ENCODE assay signal across 21 mouse cellular contexts in the genomic region with DNA sequence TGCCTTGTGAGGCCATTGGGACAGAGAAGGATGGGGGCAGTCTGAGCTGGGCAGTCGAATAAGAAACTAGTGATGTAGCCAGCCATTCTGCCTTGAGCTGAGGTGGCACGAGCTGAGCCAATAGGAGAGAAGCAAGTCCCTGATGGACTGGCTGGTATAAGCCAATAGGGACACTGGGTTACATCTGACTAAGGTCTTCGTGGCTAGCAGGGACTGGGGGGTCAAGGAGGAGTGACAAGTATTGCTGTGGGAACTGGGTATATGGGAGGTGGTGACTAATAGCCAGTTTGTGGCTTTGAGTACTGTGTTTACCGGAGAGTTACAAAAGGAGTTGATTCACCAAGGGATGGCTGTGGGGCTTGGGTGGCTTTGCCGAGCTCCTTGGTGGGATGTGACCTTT. TPM values are rescaled to one million over a fixed set of nuclear protein-coding genes. Genes with fewer than 3 reads are reported as not detected.
A peak's percentile ranks its signal among the peaks of the same experiment; 100 is the strongest.
DNase-seq lines count a peak whose midpoint lies in the region; ATAC-seq and TF ChIP-seq lines count a peak whose summit lies in the region.
"Had no signal": no experiment of that assay in that cellular context is flagged by ENCODE, and none has a peak within 500 bp of the region (broad histone marks: within the 10 kb centered on the region; RNA-seq: fewer than 3 reads in every experiment).

No protein-coding gene starts in this region.

- DNase-seq in adrenal gland, adult 2 months: peak; percentile 33
- no peak for DNase-seq in adrenal gland, adult 8-10 months
- DNase-seq in 3T3-L1 (ENCODE audit: low read depth, low spot score): peak; percentile 81
- DNase-seq in natural killer cell, adult 2 months (ENCODE audit: low spot score in 2 of 2): peak; percentile 32 to 60
- no peak for DNase-seq in kidney, adult 18-20 months
- DNase-seq: B cell, adult 2 months; cerebellum, adult 9-11 months; heart, adult 11 months; heart, postnatal 36 days; kidney, adult 2 months; kidney, postnatal 25 days; spleen, adult 18-20 months; thymus, postnatal 25 days had no signal

- no peak for TF ChIP-seq CTCF in embryonic fibroblast, embryonic 13.5 days (IDR thresholded peaks at IDR 0.05; ENCODE audit: borderline replicate concordance, insufficient read depth, low read length)

- H3K27ac ChIP-seq in embryonic fibroblast, embryonic 13.5 days (ENCODE audit: insufficient read depth, low read length): peak overlapping the region; percentile 3; the same call in 1 of the 2 replicates
- H3K27ac ChIP-seq: liver, embryonic 15.5 days; neural tube, embryonic 12.5 days had no signal

- no peak for ATAC-seq in inflammation-experienced regulatory T-cells, adult 6 months
- ATAC-seq: forebrain, postnatal 0 days; midbrain, embryonic 16.5 days had no signal

- H3K4me1 ChIP-seq in embryonic fibroblast, embryonic 13.5 days (ENCODE audit: control insufficient read depth, insufficient read depth, low read length): no peaks in the 10 kb centered on the region

- TF ChIP-seq POLR2A in embryonic fibroblast, embryonic 13.5 days (IDR thresholded peaks at IDR 0.05; ENCODE audit: low read depth, low read length): no peak

- no peak overlapping the region for H3K4me3 ChIP-seq in embryonic fibroblast, embryonic 13.5 days (ENCODE audit: insufficient read depth, low read length)
- H3K4me3 ChIP-seq: liver, embryonic 15.5 days; neural tube, embryonic 12.5 days had no signal

RNA-seq across cellular contexts. Expression of a gene that starts 3.9 kb away (rescaled TPM):
- total RNA-seq in adrenal gland, adult 2 months (2021): not detected
- 0.12 TPM in 1 of 2 replicates, not detected in the other for polyA plus RNA-seq in adrenal gland, adult 2 months (2012; rRNA removed)
- not detected for total RNA-seq in adrenal gland, adult 8-10 months (2022)
- polyA plus RNA-seq in embryonic fibroblast, embryonic 13.5 days (2011; ENCODE audit: insufficient read length, low read depth, missing spikeins): not detected in 2 replicates
- 1 to 10 TPM in 2 of 3 experiments, under 1 TPM in 1; 0.79 to 3.3 (median 1.5) TPM for polyA plus RNA-seq in inflammation-experienced regulatory T-cells, adult 6 months (2017; shearing (Covaris generic))
- total RNA-seq: gastrocnemius, adult 8-10 months; heart, postnatal 36 days had no signal
- polyA plus RNA-seq: heart, embryonic 14.5 days; kidney, adult 2 months had no signal

RNA-seq across cellular contexts. Expression of a gene that starts 49.0 kb away (rescaled TPM):
- total RNA-seq in adrenal gland, adult 2 months (2021): 10 to 100 TPM; 19.2 to 20.2 TPM
- polyA plus RNA-seq in adrenal gland, adult 2 months (2012; rRNA removed): 25.1 and 27.7 TPM in 2 replicates
- 10 to 100 TPM; 14.4 to 33.1 (median 23.2) TPM for total RNA-seq in adrenal gland, adult 8-10 months (2022)
- polyA plus RNA-seq in embryonic fibroblast, embryonic 13.5 days (2011; ENCODE audit: insufficient read length, low read depth, missing spikeins): 5.1 and 7.7 TPM in 2 replicates
- 100 to 1,000 TPM; 181 to 200 (median 196) TPM for polyA plus RNA-seq in inflammation-experienced regulatory T-cells, adult 6 months (2017; shearing (Covaris generic))

Comparison
In these comparisons a context has a peak if more than half of its experiments do, and no peak if none do; other contexts are left out.
1. DNase-seq: peak in adrenal gland, adult 2 months (single experiment), 3T3-L1 (single experiment) and natural killer cell, adult 2 months (2 of 2); none in adrenal gland, adult 8-10 months (single experiment) and kidney, adult 18-20 months (single experiment).